In genomic region chr7:45053931-45054510, GRCm38 (mm10) we compare ENCODE assay signal across 8 mouse cellular contexts. TPM values are rescaled to one million over a fixed set of nuclear protein-coding genes. Genes with fewer than 3 reads are reported as not detected.
DNase-seq lines count a peak whose midpoint lies in the region; ATAC-seq and TF ChIP-seq lines count a peak whose summit lies in the region.

No protein-coding gene starts in this region.

- peaks cover 17% of the 10 kb centered on the region for H3K36me3 ChIP-seq in forebrain, embryonic 14.5 days (ENCODE audit: control insufficient read depth, insufficient read depth, low read length)
- peaks cover 16% of the 10 kb centered on the region for H3K36me3 ChIP-seq in lung, embryonic 14.5 days (ENCODE audit: insufficient read depth)
- H3K36me3 ChIP-seq in thymus, adult 2 months (ENCODE audit: control insufficient read depth, insufficient read depth, low read length), result peaks cover 7% of the 10 kb centered on the region

- peak; percentile 100 for DNase-seq in ES-CJ7 (ENCODE audit: low read depth, low spot score)
- DNase-seq in cerebellum, adult 11 months, result peak; percentile 93
- DNase-seq in forebrain, embryonic 14.5 days (ENCODE audit: low spot score), result peak; percentile 98
- peak; percentile 93 for DNase-seq in heart, postnatal 25 days (ENCODE audit: low spot score)
- DNase-seq in layer of hippocampus, adult 2 months (ENCODE audit: low spot score in 2 of 2), result peak; percentile 87 to 97
- DNase-seq in lung, embryonic 14.5 days, result peak; percentile 98
- DNase-seq in thymus, adult 2 months, result peak; percentile 97

- H3K4me3 ChIP-seq in forebrain, embryonic 14.5 days (ENCODE audit: low read depth, low read length), result peak overlapping the region; percentile 78
- H3K4me3 ChIP-seq in layer of hippocampus, adult 2 months, result peak overlapping the region; percentile 84
- peak overlapping the region; percentile 90 for H3K4me3 ChIP-seq in lung, embryonic 14.5 days (ENCODE audit: low read depth, low read length)
- H3K4me3 ChIP-seq in olfactory bulb, adult 2 months (ENCODE audit: insufficient read depth, low read depth, low read length), result peak overlapping the region; percentile 95
- peak overlapping the region; percentile 54 for H3K4me3 ChIP-seq in thymus, adult 2 months (ENCODE audit: control insufficient read depth, insufficient read depth, low read length)

- peak; percentile 68 for TF ChIP-seq POLR2A in olfactory bulb, adult 2 months (IDR thresholded peaks at IDR 0.05; ENCODE audit: insufficient read depth, low read depth, low read length)
- peak; percentile 82 for TF ChIP-seq POLR2A in thymus, adult 2 months (IDR thresholded peaks at IDR 0.05; ENCODE audit: control insufficient read depth, extremely low read depth, insufficient read depth, low read length, poor library complexity)

- peaks cover 8% of the 10 kb centered on the region for H3K4me1 ChIP-seq in forebrain, embryonic 14.5 days (ENCODE audit: control insufficient read depth, insufficient read depth, low read length)
- 0 out of 2 replicates have a peak, but pooled peaks cover 3% of the 10 kb centered on the region for H3K4me1 ChIP-seq in lung, embryonic 14.5 days (ENCODE audit: insufficient read depth)
- peaks cover 34% of the 10 kb centered on the region for H3K4me1 ChIP-seq in olfactory bulb, adult 2 months (ENCODE audit: control insufficient read depth, insufficient read depth, low read length)
- peaks cover 26% of the 10 kb centered on the region for H3K4me1 ChIP-seq in thymus, adult 2 months (replicated peaks; ENCODE audit: control insufficient read depth, insufficient read depth, low read length)

- H3K27ac ChIP-seq in forebrain, embryonic 14.5 days (ENCODE audit: low read depth, low read length), result peak overlapping the region; percentile 99
- peak overlapping the region; percentile 99 for H3K27ac ChIP-seq in layer of hippocampus, adult 2 months
- H3K27ac ChIP-seq in lung, embryonic 14.5 days (ENCODE audit: low read depth), result peak overlapping the region; percentile 99
- peak overlapping the region; percentile 88 for H3K27ac ChIP-seq in olfactory bulb, adult 2 months (ENCODE audit: insufficient read depth, low read depth, low read length)
- peak overlapping the region; percentile 83 for H3K27ac ChIP-seq in thymus, adult 2 months (ENCODE audit: control insufficient read depth, insufficient read depth, low read length)

- H3K27me3 ChIP-seq in forebrain, embryonic 14.5 days (replicated peaks; ENCODE audit: control insufficient read depth, insufficient read depth, low read length), result no peaks in the 10 kb centered on the region
- no peaks in the 10 kb centered on the region for H3K27me3 ChIP-seq in lung, embryonic 14.5 days (ENCODE audit: insufficient read depth, low read length)
- H3K27me3 ChIP-seq in thymus, adult 2 months (ENCODE audit: control insufficient read depth, insufficient read depth, low read length), result no peaks in the 10 kb centered on the region

- WGBS in forebrain, embryonic 14.5 days, result under 1% methylated on average over 33 of the region's 33 CpGs
- WGBS in lung, embryonic 14.5 days, result under 1% methylated on average over 33 of the region's 33 CpGs
- under 1% methylated on average over 33 of the region's 33 CpGs for WGBS in olfactory bulb, adult 2 months
- under 1% methylated on average over 33 of the region's 33 CpGs for WGBS in thymus, adult 2 months

- intact Hi-C loops in heart, postnatal 25 days (cut with DNase I), result loop anchor here (2.0 kb wide), 1 partner anchor 33 kb away; no protein-coding TSS in a partner anchor

- peak overlapping the region; percentile 76 for H3K9ac ChIP-seq in forebrain, embryonic 14.5 days (ENCODE audit: low read length)
- peak overlapping the region; percentile 88 for H3K9ac ChIP-seq in lung, embryonic 14.5 days

- ATAC-seq in forebrain, embryonic 14.5 days, result peak; percentile 90
- ATAC-seq in lung, embryonic 14.5 days (ENCODE audit: insufficient read depth), result peak; percentile 95

- no peaks in the 10 kb centered on the region for H3K9me3 ChIP-seq in forebrain, embryonic 14.5 days (replicated peaks; ENCODE audit: control insufficient read depth, low read length)
- H3K9me3 ChIP-seq in lung, embryonic 14.5 days (ENCODE audit: low read depth, low read length), result no peaks in the 10 kb centered on the region

- H3K4me2 ChIP-seq in forebrain, embryonic 14.5 days (ENCODE audit: low read length), result peak overlapping the region; percentile 90
- H3K4me2 ChIP-seq in lung, embryonic 14.5 days, result peak overlapping the region; percentile 88

- TF ChIP-seq CTCF in layer of hippocampus, adult 2 months (conservative IDR thresholded peaks at IDR 0.05), result no peak
- no peak for TF ChIP-seq CTCF in lung, embryonic 14.5 days (IDR thresholded peaks at IDR 0.05; ENCODE audit: low read depth)
- TF ChIP-seq CTCF in olfactory bulb, adult 2 months (IDR thresholded peaks at IDR 0.05; ENCODE audit: insufficient read depth, low read depth, low read length), result no peak
- TF ChIP-seq CTCF in thymus, adult 2 months (IDR thresholded peaks at IDR 0.05; ENCODE audit: borderline replicate concordance, control insufficient read depth, extremely low read depth, insufficient read depth, low read length, poor library complexity), result no peak; the same call in 1 of the 2 replicates

RNA-seq across cellular contexts. Expression of gene Prr12, which starts 1.3 kb away (rescaled TPM):
- polyA plus RNA-seq in forebrain, embryonic 14.5 days (2014; fragmentation: Nextera tagmentation; extraction: Ambion mirVana), result 13.6 and 16.0 TPM in 2 replicates
- total RNA-seq in heart, postnatal 25 days (2021), result 10 to 100 TPM; 23.2 to 27.7 TPM
- total RNA-seq in layer of hippocampus, adult 2 months (2021), result 10 to 100 TPM; 77.6 to 81.4 TPM
- polyA plus RNA-seq in lung, embryonic 14.5 days (2014; fragmentation: Nextera tagmentation; extraction: Ambion mirVana), result 14.2 and 16.2 TPM in 2 replicates
- not detected in 2 replicates for polyA plus RNA-seq in olfactory bulb, adult 2 months (2012; ENCODE audit: insufficient read depth, insufficient read length, low replicate concordance, missing spikeins)
- polyA plus RNA-seq in thymus, adult 2 months (2012; rRNA removed), result 32.7 and 43.5 TPM in 2 replicates

RNA-seq across cellular contexts. Expression of gene Nosip, which starts 8.2 kb away (rescaled TPM):
- 70.4 and 71.8 TPM in 2 replicates for polyA plus RNA-seq in forebrain, embryonic 14.5 days (2014; fragmentation: Nextera tagmentation; extraction: Ambion mirVana)
- 10 to 100 TPM; 25.7 to 27.8 TPM for total RNA-seq in heart, postnatal 25 days (2021)
- 10 to 100 TPM; 54.2 to 57.7 TPM for total RNA-seq in layer of hippocampus, adult 2 months (2021)
- polyA plus RNA-seq in lung, embryonic 14.5 days (2014; fragmentation: Nextera tagmentation; extraction: Ambion mirVana), result 68.6 and 71.9 TPM in 2 replicates
- polyA plus RNA-seq in olfactory bulb, adult 2 months (2012; ENCODE audit: insufficient read depth, insufficient read length, low replicate concordance, missing spikeins), result not detected in 2 replicates
- 159 and 165 TPM in 2 replicates for polyA plus RNA-seq in thymus, adult 2 months (2012; rRNA removed)

RNA-seq across cellular contexts. Expression of gene Prrg2, which starts 8.5 kb away (rescaled TPM):
- 12.0 and 13.4 TPM in 2 replicates for polyA plus RNA-seq in forebrain, embryonic 14.5 days (2014; fragmentation: Nextera tagmentation; extraction: Ambion mirVana)
- 1 to 10 TPM; 6.8 to 7.1 TPM for total RNA-seq in heart, postnatal 25 days (2021)
- 1 to 10 TPM; 5.7 to 8.4 TPM for total RNA-seq in layer of hippocampus, adult 2 months (2021)
- polyA plus RNA-seq in lung, embryonic 14.5 days (2014; fragmentation: Nextera tagmentation; extraction: Ambion mirVana), result 18.1 and 19.2 TPM in 2 replicates
- not detected in 2 replicates for polyA plus RNA-seq in olfactory bulb, adult 2 months (2012; ENCODE audit: insufficient read depth, insufficient read length, low replicate concordance, missing spikeins)
- 32.4 and 40.5 TPM in 2 replicates for polyA plus RNA-seq in thymus, adult 2 months (2012; rRNA removed)

RNA-seq across cellular contexts. Expression of gene Rras, which starts 36.3 kb away (rescaled TPM):
- polyA plus RNA-seq in forebrain, embryonic 14.5 days (2014; fragmentation: Nextera tagmentation; extraction: Ambion mirVana), result 11.4 and 14.7 TPM in 2 replicates
- total RNA-seq in heart, postnatal 25 days (2021), result 10 to 100 TPM; 48.9 to 56.6 TPM
- 10 to 100 TPM; 12.4 to 13.1 TPM for total RNA-seq in layer of hippocampus, adult 2 months (2021)
- polyA plus RNA-seq in lung, embryonic 14.5 days (2014; fragmentation: Nextera tagmentation; extraction: Ambion mirVana), result 46.2 and 46.5 TPM in 2 replicates
- polyA plus RNA-seq in olfactory bulb, adult 2 months (2012; ENCODE audit: insufficient read depth, insufficient read length, low replicate concordance, missing spikeins), result not detected in 2 replicates
- polyA plus RNA-seq in thymus, adult 2 months (2012; rRNA removed), result 41.7 and 62.3 TPM in 2 replicates

RNA-seq across cellular contexts. Expression of gene Scaf1, which starts 37.9 kb away (rescaled TPM):
- 40.5 and 47.8 TPM in 2 replicates for polyA plus RNA-seq in forebrain, embryonic 14.5 days (2014; fragmentation: Nextera tagmentation; extraction: Ambion mirVana)
- 10 to 100 TPM; 45.5 to 49.7 TPM for total RNA-seq in heart, postnatal 25 days (2021)
- total RNA-seq in layer of hippocampus, adult 2 months (2021), result 100 to 1,000 TPM; 166 to 168 TPM
- 45.9 and 53.6 TPM in 2 replicates for polyA plus RNA-seq in lung, embryonic 14.5 days (2014; fragmentation: Nextera tagmentation; extraction: Ambion mirVana)
- polyA plus RNA-seq in olfactory bulb, adult 2 months (2012; ENCODE audit: insufficient read depth, insufficient read length, low replicate concordance, missing spikeins), result not detected in 2 replicates
- 118 and 131 TPM in 2 replicates for polyA plus RNA-seq in thymus, adult 2 months (2012; rRNA removed)

Comparison
In these comparisons a context has a peak if more than half of its experiments do, and no peak if none do; other contexts are left out.
1. Peak in every context shown above with its lines: DNase-seq, ATAC-seq, H3K4me3 ChIP-seq and H3K27ac ChIP-seq.
2. RNA of gene Prrg2, which starts 8.5 kb away (polyA plus RNA-seq): 32.4 to 40.5 TPM in thymus, adult 2 months, 18.1 to 19.2 TPM in lung, embryonic 14.5 days and 12.0 to 13.4 TPM in forebrain, embryonic 14.5 days; not detected in olfactory bulb, adult 2 months; every median in the first group is over 10 times any median in the second.